Mouse (Mus musculus) CH12.LX (cell line): Measurements from ENCODE around the gene Mrps30. TPM values are rescaled to one million over a fixed set of nuclear protein-coding genes. Genes with fewer than 3 reads are reported as not detected.

Experiments used
- DNase-seq: peaks from one replicate; pipeline ENCODE4 v3.0.0-alpha.2; 2013; ENCODE audit errors: extremely low read depth
- H3K27ac ChIP-seq: 2 replicates; pipeline ENCODE4 v1.5.1; 2012; ENCODE audit warnings: low read depth, mild to moderate bottlenecking, control low read depth, moderate library complexity; ENCODE audit not compliant: insufficient read depth
- H3K27me3 ChIP-seq: replicated peaks from 2 replicates; pipeline ENCODE3; 2012; ENCODE audit warnings: inconsistent platforms
- H3K36me3 ChIP-seq, 2 experiments: replicated peaks in 1 of 2; 2 replicates each; pipeline versions ENCODE3 to v1.6.1; 2012; ENCODE audit warnings: inconsistent platforms in 1 of 2, low read length in 1 of 2, mild to moderate bottlenecking in 1 of 2, mixed read lengths in 1 of 2, moderate library complexity in 1 of 2; ENCODE audit not compliant: control insufficient read depth in 1 of 2, insufficient read depth in 1 of 2
- H3K4me1 ChIP-seq, 2 experiments: 2 replicates each; pipeline ENCODE4 v1.6.1; 2012; ENCODE audit warnings: inconsistent platforms in 1 of 2, moderate library complexity in 1 of 2; ENCODE audit not compliant: insufficient read depth in 2 of 2, control insufficient read depth in 1 of 2
- H3K4me2 ChIP-seq: 2 replicates; pipeline ENCODE4 v1.6.1; 2012; ENCODE audit warnings: low read depth, mild to moderate bottlenecking, control low read depth; ENCODE audit not compliant: poor library complexity, insufficient read depth, severe bottlenecking
- H3K4me3 ChIP-seq, 3 experiments: fragments of 150-350 bp in 1 of 3; sonication (generic) in 1 of 3; replicated peaks in 1 of 3; 2 replicates each; pipeline versions ENCODE3 to v1.5.1; 2011 to 2012; ENCODE audit warnings: low read depth in 2 of 3, low read length in 2 of 3, mild to moderate bottlenecking in 2 of 3, moderate library complexity in 2 of 3, control low read depth in 1 of 3, improper control_type of control experiment in 1 of 3, inconsistent platforms in 1 of 3, mixed read lengths in 1 of 3; ENCODE audit not compliant: poor library complexity in 1 of 3
- H3K79me2 ChIP-seq: replicated peaks from 2 replicates; pipeline ENCODE4 v1.6.1; 2012; ENCODE audit warnings: mild to moderate bottlenecking, moderate library complexity; ENCODE audit not compliant: control insufficient read depth, poor library complexity, insufficient read depth, severe bottlenecking; ENCODE audit errors: extremely low read depth
- H3K9ac ChIP-seq: 2 replicates; pipeline ENCODE4 v1.6.1; 2012; ENCODE audit warnings: low read depth, mild to moderate bottlenecking, control low read depth, moderate library complexity; ENCODE audit not compliant: insufficient read depth
- H3K9me3 ChIP-seq: replicated peaks from 2 replicates; pipeline ENCODE3; 2012; ENCODE audit warnings: low read length, inconsistent platforms, mixed read lengths
- BHLHE40 ChIP-seq: IDR thresholded peaks from 2 replicates; pipeline ENCODE4 v1.6.1; 2011; ENCODE audit warnings: mild to moderate bottlenecking, low read depth, low read length, improper control_type of control experiment
- CHD1 ChIP-seq: IDR thresholded peaks from 2 replicates; pipeline ENCODE4 v1.6.1; 2012; ENCODE audit warnings: low read depth, low read length, improper control_type of control experiment, inconsistent platforms
- E2F4 ChIP-seq: IDR thresholded peaks from 2 replicates; pipeline ENCODE4 v1.6.1; 2011; ENCODE audit warnings: low read depth, low read length, improper control_type of control experiment; ENCODE audit not compliant: insufficient replicate concordance
- ELF1 ChIP-seq: IDR thresholded peaks from 2 replicates; pipeline ENCODE4 v1.6.1; 2014; ENCODE audit warnings: low read depth, mild to moderate bottlenecking, inconsistent platforms, low read length, improper control_type of control experiment
- EP300 ChIP-seq: IDR thresholded peaks from 2 replicates; pipeline ENCODE4 v1.6.1; 2011; ENCODE audit warnings: low read length, improper control_type of control experiment
- ETS1 ChIP-seq: conservative IDR thresholded peaks from 2 replicates; pipeline ENCODE4 v1.6.1; 2012; ENCODE audit warnings: low read depth, mild to moderate bottlenecking, inconsistent platforms, low read length, improper control_type of control experiment, moderate library complexity
- GABPA ChIP-seq: IDR thresholded peaks from 2 replicates; pipeline ENCODE4 v1.6.1; 2012; ENCODE audit warnings: low read depth, low read length, improper control_type of control experiment, inconsistent platforms; ENCODE audit not compliant: insufficient replicate concordance
- HCFC1 ChIP-seq: IDR thresholded peaks from 2 replicates; pipeline ENCODE4 v1.6.1; 2012; ENCODE audit warnings: low read depth, mild to moderate bottlenecking, inconsistent platforms, low read length, improper control_type of control experiment
- IRF4 ChIP-seq: IDR thresholded peaks from 2 replicates; pipeline ENCODE4 v1.6.1; 2014; ENCODE audit warnings: low read depth, mild to moderate bottlenecking, inconsistent platforms, low read length, improper control_type of control experiment
- JUN ChIP-seq: IDR thresholded peaks from 2 replicates; pipeline ENCODE4 v1.6.1; 2011; ENCODE audit warnings: low read depth, mild to moderate bottlenecking, low read length, improper control_type of control experiment, moderate library complexity; ENCODE audit not compliant: insufficient read depth
- JUND ChIP-seq: conservative IDR thresholded peaks from 2 replicates; pipeline ENCODE4 v1.6.1; 2011; ENCODE audit warnings: low read depth, low read length, improper control_type of control experiment
- KAT2A ChIP-seq: IDR thresholded peaks from 2 replicates; pipeline ENCODE4 v1.6.1; 2012; ENCODE audit warnings: low read length, improper control_type of control experiment, inconsistent platforms; ENCODE audit not compliant: insufficient replicate concordance
- MAFK ChIP-seq: IDR thresholded peaks from 2 replicates; pipeline ENCODE4 v1.6.1; 2011; ENCODE audit warnings: low read length, improper control_type of control experiment; ENCODE audit not compliant: insufficient replicate concordance
- MAX ChIP-seq: IDR thresholded peaks from 2 replicates; pipeline ENCODE4 v1.6.1; 2011; ENCODE audit warnings: low read length, improper control_type of control experiment
- MAZ ChIP-seq: IDR thresholded peaks from 2 replicates; pipeline ENCODE4 v1.6.1; 2012; ENCODE audit warnings: low read depth, mild to moderate bottlenecking, inconsistent platforms, low read length, improper control_type of control experiment, moderate library complexity
- MEF2A ChIP-seq: IDR thresholded peaks from 2 replicates; pipeline ENCODE4 v1.6.1; 2014; ENCODE audit warnings: low read depth, mild to moderate bottlenecking, inconsistent platforms, low read length, improper control_type of control experiment, borderline replicate concordance
- MXI1 ChIP-seq: IDR thresholded peaks from 2 replicates; pipeline ENCODE4 v1.6.1; 2011; ENCODE audit warnings: mild to moderate bottlenecking, low read depth, low read length, improper control_type of control experiment
- NELFE ChIP-seq: IDR thresholded peaks from 2 replicates; pipeline ENCODE4 v1.6.1; 2011; ENCODE audit warnings: low read depth, low read length, improper control_type of control experiment
- NRF1 ChIP-seq: IDR thresholded peaks from 2 replicates; pipeline ENCODE4 v1.6.1; 2014; ENCODE audit warnings: low read depth, mild to moderate bottlenecking, inconsistent platforms, low read length, improper control_type of control experiment, moderate library complexity
- POLR2AphosphoS2 ChIP-seq: IDR thresholded peaks from 2 replicates; pipeline ENCODE4 v1.6.1; 2011; ENCODE audit warnings: low read depth, low read length, improper control_type of control experiment
- RAD21 ChIP-seq: IDR thresholded peaks from 2 replicates; pipeline ENCODE4 v1.6.1; 2011; ENCODE audit warnings: low read depth, mild to moderate bottlenecking, low read length, improper control_type of control experiment, moderate library complexity
- RCOR1 ChIP-seq: conservative IDR thresholded peaks from 2 replicates; pipeline ENCODE4 v1.6.1; 2012; ENCODE audit warnings: low read depth, mild to moderate bottlenecking, inconsistent platforms, low read length, improper control_type of control experiment
- SIN3A ChIP-seq: IDR thresholded peaks from 2 replicates; pipeline ENCODE4 v1.6.1; 2012; ENCODE audit warnings: low read length, improper control_type of control experiment, inconsistent platforms
- SMC3 ChIP-seq: IDR thresholded peaks from 2 replicates; pipeline ENCODE4 v1.6.1; 2011; ENCODE audit warnings: low read depth, low read length, improper control_type of control experiment
- TBP ChIP-seq: conservative IDR thresholded peaks from 2 replicates; pipeline ENCODE4 v1.6.1; 2011; ENCODE audit warnings: low read depth, low read length, improper control_type of control experiment
- UBTF ChIP-seq: IDR thresholded peaks from 2 replicates; pipeline ENCODE4 v1.6.1; 2012; ENCODE audit warnings: low read depth, mild to moderate bottlenecking, inconsistent platforms, low read length, improper control_type of control experiment, moderate library complexity
- USF2 ChIP-seq: conservative IDR thresholded peaks from 2 replicates; pipeline ENCODE4 v1.6.1; 2011; ENCODE audit warnings: low read depth, low read length, improper control_type of control experiment
- ZMIZ1 ChIP-seq: IDR thresholded peaks from 2 replicates; pipeline ENCODE4 v1.6.1; 2012; ENCODE audit warnings: low read depth, mild to moderate bottlenecking, inconsistent platforms, low read length, improper control_type of control experiment
- dilution Hi-C: fragments of 300-500 bp; cut with MboI; formaldehyde crosslinking; loops from 2 replicates; pipeline ENCODE4 v1.14.3; 2020; ENCODE audit warnings: low sequenced_read_pairs; ENCODE audit not compliant: extremely low pct_unique_long_range_greater_than_20kb, extremely low pct_ligation_motif_present
- in situ Hi-C: fragments of 300-500 bp; cut with MboI; formaldehyde crosslinking; loops from 3 replicates; pipeline ENCODE4 v1.14.3; 2019; ENCODE audit warnings: low sequenced_read_pairs, low pct_ligation_motif_present, low pct_unique_long_range_greater_than_20kb, mixed read lengths
- polyA plus RNA-seq: library from polyadenylated mRNA; unstranded; fragments of >175 nt; gene quantifications from 2 replicates; pipeline ENCODE4 v1.2.1, GENCODE M21; 2012; ENCODE audit warnings: low read depth; ENCODE audit not compliant: insufficient read length
- total RNA-seq, 2 experiments: library from RNA; depleted of rRNA; stranded (reverse); fragments of 300-350 nt in 1 of 2; fragments of >200 nt in 1 of 2; gene quantifications; 2 replicates each; pipeline ENCODE4 v1.2.3; 2012 to 2014

The Mrps30 gene
- total and polyA plus RNA-seq, 3 experiments = 35.5 to 48.7 (median 36.6) TPM

- no peak for DNase-seq
- in situ Hi-C loops (loop anchor here (25.0 kb wide), 1 partner anchor 942 kb away; no protein-coding TSS in a partner anchor), dilution Hi-C loops (no loop called here)
- Histone ChIP-seq H3K36me3 (no peaks in the 10 kb centered on the region), H3K9me3 (no peaks in the 10 kb centered on the region), H3K79me2 (no peaks in the 10 kb centered on the region), H3K9ac (no peak overlapping the region)
- no peak for TF ChIP-seq POLR2AphosphoS2
- TF ChIP-seq BHLHE40 = no peak
- TF ChIP-seq, all 38 proteins: peak for 0
- Histone ChIP-seq H3K4me2 (no peak overlapping the region), H3K4me3 (no peak overlapping the region), H3K27me3 (no peaks in the 10 kb centered on the region), H3K4me1 (peaks cover 3 to 26% of the 10 kb centered on the region in 2 experiments; a peak in 2 of 4 replicates), H3K27ac (no peak overlapping the region)
These were observed 33.4 kb upstream of the Mrps30 start for GRCm38 (mm10) chr13:118420408-118420807.

DNA sequence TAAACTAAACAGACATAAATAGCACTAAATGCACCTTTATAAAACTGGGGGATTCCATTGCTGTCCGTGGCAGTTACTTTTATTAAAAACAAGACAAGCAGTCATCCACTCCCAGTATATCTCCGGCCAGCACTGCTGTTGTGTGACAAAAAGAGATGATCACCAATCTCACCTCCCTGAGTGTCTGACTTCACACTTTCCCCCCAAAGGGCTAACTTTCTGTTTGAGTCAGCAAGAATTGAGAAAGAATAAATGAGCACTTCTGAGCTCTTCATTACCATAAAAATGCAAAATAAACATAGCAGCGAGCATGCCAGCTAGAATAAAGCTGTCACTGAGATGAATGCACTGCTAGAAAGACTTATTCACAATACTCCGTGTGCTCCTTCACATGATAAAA lies 31.1 kb upstream of the Mrps30 start:
- in situ Hi-C loops (loop anchor here (25.0 kb wide), 1 partner anchor 944 kb away; no protein-coding TSS in a partner anchor), dilution Hi-C loops (no loop called here)
- H3K4me3 ChIP-seq = no peak overlapping the region

More for the DNA sequence above, 31.1 kb upstream of the Mrps30 start:
- Histone ChIP-seq H3K9ac (no peak overlapping the region), H3K4me2 (peak overlapping the region; percentile 75), H3K9me3 (no peaks in the 10 kb centered on the region), H3K36me3 (no peaks in the 10 kb centered on the region), H3K27me3 (no peaks in the 10 kb centered on the region), H3K27ac (no peak overlapping the region), H3K79me2 (no peaks in the 10 kb centered on the region), H3K4me1 (peaks cover 0 to 16% of the 10 kb centered on the region in 2 experiments; a peak in 2 of 4 replicates)
- DNase-seq = peak; percentile 40
- no peak for TF ChIP-seq MAZ
- TF ChIP-seq ETS1 = no peak; the same call in 1 of the 2 replicates
- no peak for TF ChIP-seq ZMIZ1
- peak; percentile 66; the same call in 1 of the 2 replicates for TF ChIP-seq MXI1
- no peak for TF ChIP-seq MAX
- TF ChIP-seq RAD21 = no peak
- peak; percentile 53; the same call in 1 of the 2 replicates for TF ChIP-seq JUN
- no peak for TF ChIP-seq KAT2A
- 0 out of 2 replicates have a peak, but pooled peaks have one; percentile 4 for TF ChIP-seq BHLHE40
- TF ChIP-seq SIN3A = no peak
- no peak for TF ChIP-seq NRF1
- TF ChIP-seq USF2 = no peak
- TF ChIP-seq RCOR1 = no peak
- no peak for TF ChIP-seq GABPA
- TF ChIP-seq IRF4 = peak; percentile 91
- no peak for TF ChIP-seq CHD1
- TF ChIP-seq EP300 = peak; percentile 47
- TF ChIP-seq UBTF = no peak
- TF ChIP-seq MEF2A = peak; percentile 61; the same call in 1 of the 2 replicates
- TF ChIP-seq ELF1 = no peak
- peak; percentile 86 for TF ChIP-seq JUND
- no peak for TF ChIP-seq POLR2AphosphoS2
- TF ChIP-seq MAFK = no peak
- no peak for TF ChIP-seq E2F4
- no peak for TF ChIP-seq NELFE
- TF ChIP-seq HCFC1 = no peak
- TF ChIP-seq SMC3 = no peak
- no peak for TF ChIP-seq TBP
